Mouse (Mus musculus): ENCODE data around the gene Cldn14. TPM values are rescaled to one million over a fixed set of nuclear protein-coding genes. Genes with fewer than 3 reads are reported as not detected.
"Not testable (repeated sequence)": the region's sequence is repeated elsewhere in the genome, so short reads cannot be mapped to it uniquely, and the experiment has no call there.

Cldn14 gene
- polyA plus RNA-seq, 1 experiment from 2014 or later, result 0.12 TPM

DNA sequence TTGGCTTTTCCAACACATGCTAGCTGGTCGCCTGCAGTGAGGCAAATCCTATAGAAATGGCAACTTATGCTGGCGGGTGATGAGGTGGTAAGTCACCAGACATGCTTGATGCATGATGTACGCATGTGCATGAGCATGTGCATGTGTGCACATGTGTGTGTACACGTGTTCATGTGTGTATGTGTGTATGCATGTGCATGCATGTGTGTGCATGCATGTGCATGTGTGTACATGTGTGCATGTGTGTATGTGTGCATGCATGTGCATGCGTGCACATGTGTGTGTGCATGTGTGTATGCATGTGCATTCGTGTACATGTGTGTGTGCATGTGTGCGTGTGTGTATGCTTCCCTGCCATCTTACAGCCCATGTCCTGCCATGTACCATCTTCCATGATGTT lies 28.6 kb upstream of the Cldn14 start:
- Histone ChIP-seq H3K9ac (replicated peaks; ENCODE audit: low read length) (no peak overlapping the region), H3K4me2 (replicated peaks; ENCODE audit: low read depth, low read length) (no peak overlapping the region), H3K27me3 (ENCODE audit: insufficient read depth, low read length) (0 out of 2 replicates have a peak, but pooled peaks cover 3% of the 10 kb centered on the region), H3K4me3 (ENCODE audit: low read length) (no peak overlapping the region), H3K36me3 (ENCODE audit: insufficient read depth, low read length) (no peaks in the 10 kb centered on the region), H3K9me3 (ENCODE audit: low read length) (no peaks in the 10 kb centered on the region), H3K27ac (ENCODE audit: low read length) (no peak overlapping the region), H3K4me1 (ENCODE audit: insufficient read depth, low read length) (peaks cover 13% of the 10 kb centered on the region)
- WGBS, result 90% methylated on average over 7 of the region's 7 CpGs
- ATAC-seq (ENCODE audit: low FRiP score, low TSS enrichment), result no peak

DNA sequence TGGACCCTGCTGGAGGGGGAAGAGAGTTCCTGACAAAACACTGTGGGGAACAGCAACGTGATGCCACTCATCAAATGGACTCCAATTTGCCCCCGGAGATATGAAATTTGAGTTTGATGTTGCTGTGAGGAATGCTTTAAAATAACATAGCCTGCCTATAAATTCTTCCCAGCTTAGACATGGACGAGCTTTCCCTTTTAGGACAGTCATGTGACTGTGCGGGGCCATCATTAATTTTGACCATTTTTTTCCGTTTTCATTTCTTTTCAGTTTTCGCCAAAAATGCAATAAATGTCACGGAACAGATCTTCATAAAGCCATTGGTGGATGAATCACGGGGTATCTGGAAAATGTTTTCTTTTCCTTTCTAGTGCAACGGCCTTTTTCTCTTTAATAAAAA lies 25.5 kb upstream of the Cldn14 start:
- Histone ChIP-seq H3K4me3 (ENCODE audit: low read length) (no peak overlapping the region), H3K9me3 (ENCODE audit: low read length) (no peaks in the 10 kb centered on the region), H3K27ac (ENCODE audit: low read length) (no peak overlapping the region), H3K27me3 (ENCODE audit: insufficient read depth, low read length) (no peaks in the 10 kb centered on the region), H3K4me2 (replicated peaks; ENCODE audit: low read depth, low read length) (no peak overlapping the region), H3K4me1 (ENCODE audit: insufficient read depth, low read length) (no peaks in the 10 kb centered on the region), H3K36me3 (ENCODE audit: insufficient read depth, low read length) (no peaks in the 10 kb centered on the region), H3K9ac (replicated peaks; ENCODE audit: low read length) (no peak overlapping the region)
- 60% methylated on average over 9 of the region's 9 CpGs for WGBS
- no peak for ATAC-seq (ENCODE audit: low FRiP score, low TSS enrichment)

DNA sequence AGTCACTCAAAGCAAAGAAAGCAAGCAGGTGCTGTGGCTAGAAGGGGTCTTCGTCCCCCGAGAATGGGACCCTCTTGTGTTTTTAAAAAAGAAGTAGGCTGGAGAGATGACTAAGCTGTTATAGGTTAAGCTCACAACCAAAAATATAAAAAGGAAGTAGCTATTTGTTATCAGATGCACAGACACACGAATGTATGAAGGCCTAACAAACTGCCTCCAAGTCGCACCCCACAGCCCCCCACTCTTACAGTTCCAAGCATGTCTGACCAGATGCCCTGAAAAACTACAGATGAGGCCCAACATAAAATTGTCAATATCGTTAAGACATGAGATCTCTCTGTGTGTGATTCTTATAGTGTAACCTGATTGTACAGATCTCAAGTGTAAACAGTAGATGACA lies 23.6 kb upstream of the Cldn14 start:
- no peak overlapping the region for H3K4me2 ChIP-seq (replicated peaks; ENCODE audit: low read depth, low read length)
- no peaks in the 10 kb centered on the region for H3K36me3 ChIP-seq (ENCODE audit: insufficient read depth, low read length)
- H3K27ac ChIP-seq (ENCODE audit: low read length), result no peak overlapping the region
- no peak overlapping the region for H3K9ac ChIP-seq (replicated peaks; ENCODE audit: low read length)
- H3K4me3 ChIP-seq (ENCODE audit: low read length), result no peak overlapping the region
- WGBS, result 82% methylated on average over 5 of the region's 5 CpGs
- no peaks in the 10 kb centered on the region for H3K9me3 ChIP-seq (ENCODE audit: low read length)
- no peaks in the 10 kb centered on the region for H3K27me3 ChIP-seq (ENCODE audit: insufficient read depth, low read length)
- ATAC-seq (ENCODE audit: low FRiP score, low TSS enrichment), result no peak
- no peaks in the 10 kb centered on the region for H3K4me1 ChIP-seq (ENCODE audit: insufficient read depth, low read length)

DNA sequence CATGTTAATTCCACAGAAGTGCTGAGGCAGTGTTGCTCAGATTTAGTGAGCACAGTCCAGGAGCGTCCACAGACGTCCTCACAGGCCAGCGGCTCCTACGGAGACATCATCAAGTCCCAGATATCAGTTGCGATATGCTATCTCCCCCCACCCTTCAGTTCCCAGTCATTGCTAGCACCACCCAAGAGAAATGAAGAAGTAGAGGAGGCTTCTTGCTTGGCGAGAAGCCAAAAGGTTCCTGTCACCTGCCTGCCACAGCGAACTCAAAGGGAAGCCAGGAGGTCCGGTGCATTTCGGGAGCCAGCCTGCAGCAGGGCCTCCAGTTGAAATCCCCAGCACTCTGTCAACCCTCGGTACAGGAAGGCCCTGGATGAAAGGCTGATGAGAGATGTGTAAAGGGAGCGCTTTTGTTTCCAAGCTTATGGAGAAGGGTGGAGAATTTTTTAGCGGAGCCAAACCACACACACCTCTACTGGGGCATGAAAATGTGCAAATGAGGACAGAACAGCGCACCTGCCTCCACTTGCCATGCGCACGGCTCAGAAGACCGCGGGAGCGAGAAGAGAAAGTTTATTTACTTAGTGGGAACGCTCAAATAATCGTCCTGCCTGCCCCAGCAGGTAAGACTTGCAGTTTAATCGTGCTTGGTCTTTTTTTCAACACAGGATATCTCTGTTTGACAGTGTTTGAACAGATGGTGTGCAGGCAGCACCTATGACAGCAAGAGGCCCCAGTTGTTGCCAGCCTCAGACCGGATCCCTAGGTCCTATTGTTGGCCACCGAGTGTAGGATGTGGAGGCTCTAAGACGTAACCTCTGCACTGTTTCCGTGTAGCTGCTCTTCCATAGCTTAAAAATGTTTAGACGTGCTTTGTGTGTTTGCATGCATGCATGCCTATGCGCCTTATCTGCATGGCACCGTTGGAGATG lies 15.0 kb upstream of the Cldn14 start:
- Histone ChIP-seq H3K4me2 (replicated peaks; ENCODE audit: low read depth, low read length) (no peak overlapping the region), H3K36me3 (ENCODE audit: insufficient read depth, low read length) (no peaks in the 10 kb centered on the region), H3K27me3 (ENCODE audit: insufficient read depth, low read length) (no peaks in the 10 kb centered on the region), H3K4me1 (ENCODE audit: insufficient read depth, low read length) (no peaks in the 10 kb centered on the region), H3K4me3 (ENCODE audit: low read length) (no peak overlapping the region), H3K27ac (ENCODE audit: low read length) (no peak overlapping the region), H3K9ac (replicated peaks; ENCODE audit: low read length) (no peak overlapping the region), H3K9me3 (ENCODE audit: low read length) (peaks cover 7% of the 10 kb centered on the region)
- WGBS, result 72% methylated on average over 28 of the region's 28 CpGs
- ATAC-seq (ENCODE audit: low FRiP score, low TSS enrichment), result no peak

DNA sequence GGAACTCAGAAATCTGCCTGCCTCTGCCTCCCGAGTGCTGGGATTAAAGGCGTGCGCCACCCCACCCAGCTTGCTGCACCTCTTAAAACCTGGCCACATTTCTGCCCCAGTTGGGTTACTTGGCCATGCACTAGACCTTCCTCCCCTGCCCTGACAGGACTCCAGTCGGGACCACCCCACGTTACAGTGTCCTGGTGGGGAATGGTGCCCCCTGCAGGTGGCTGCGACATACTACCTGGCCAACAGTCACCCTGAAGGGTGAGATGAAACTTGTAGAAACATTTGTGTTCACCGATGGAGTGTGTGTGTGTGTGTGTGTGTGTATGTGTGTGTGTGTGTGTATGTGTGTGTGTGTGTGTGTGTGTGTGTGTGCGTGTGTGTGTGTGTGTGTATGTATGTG lies 11.1 kb upstream of the Cldn14 start:
- not testable (repeated sequence) for H3K27me3 ChIP-seq (ENCODE audit: insufficient read depth, low read length); H3K9ac ChIP-seq (replicated peaks; ENCODE audit: low read length); H3K4me2 ChIP-seq (replicated peaks; ENCODE audit: low read depth, low read length); H3K4me1 ChIP-seq (ENCODE audit: insufficient read depth, low read length); H3K4me3 ChIP-seq (ENCODE audit: low read length); H3K9me3 ChIP-seq (ENCODE audit: low read length); H3K36me3 ChIP-seq (ENCODE audit: insufficient read depth, low read length); ATAC-seq (ENCODE audit: low FRiP score, low TSS enrichment); H3K27ac ChIP-seq (ENCODE audit: low read length)
- WGBS, result 69% methylated on average over 8 of the region's 8 CpGs

DNA sequence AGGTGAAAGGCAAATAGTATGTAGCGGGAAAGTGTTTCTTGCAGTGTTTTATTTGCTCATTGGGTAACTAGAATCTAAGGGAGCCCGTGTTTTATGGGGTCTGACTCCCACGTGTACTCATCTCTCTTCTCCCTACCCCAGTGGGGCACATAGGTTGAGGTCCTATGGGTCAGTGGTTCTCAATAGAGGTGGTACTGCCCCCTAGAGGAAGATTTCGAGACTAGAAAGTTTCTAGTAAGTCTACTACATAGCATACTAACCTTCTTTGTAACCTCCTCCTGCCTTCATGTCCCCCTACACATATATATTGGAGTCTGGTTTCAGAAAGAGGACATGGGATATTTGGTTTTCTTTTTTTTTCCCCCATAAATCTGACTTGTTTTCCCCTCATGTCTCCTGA lies 9.3 kb upstream of the Cldn14 start:
- no peak overlapping the region for H3K9ac ChIP-seq (replicated peaks; ENCODE audit: low read length)
- H3K9me3 ChIP-seq (ENCODE audit: low read length), result no peaks in the 10 kb centered on the region
- WGBS, result 51% methylated on average over 4 of the region's 4 CpGs
- H3K36me3 ChIP-seq (ENCODE audit: insufficient read depth, low read length), result no peaks in the 10 kb centered on the region
- no peak overlapping the region for H3K4me3 ChIP-seq (ENCODE audit: low read length)
- H3K27me3 ChIP-seq (ENCODE audit: insufficient read depth, low read length), result no peaks in the 10 kb centered on the region
- no peak for ATAC-seq (ENCODE audit: low FRiP score, low TSS enrichment)
- no peaks in the 10 kb centered on the region for H3K4me1 ChIP-seq (ENCODE audit: insufficient read depth, low read length)
- H3K4me2 ChIP-seq (replicated peaks; ENCODE audit: low read depth, low read length), result no peak overlapping the region
- no peak overlapping the region for H3K27ac ChIP-seq (ENCODE audit: low read length)

DNA sequence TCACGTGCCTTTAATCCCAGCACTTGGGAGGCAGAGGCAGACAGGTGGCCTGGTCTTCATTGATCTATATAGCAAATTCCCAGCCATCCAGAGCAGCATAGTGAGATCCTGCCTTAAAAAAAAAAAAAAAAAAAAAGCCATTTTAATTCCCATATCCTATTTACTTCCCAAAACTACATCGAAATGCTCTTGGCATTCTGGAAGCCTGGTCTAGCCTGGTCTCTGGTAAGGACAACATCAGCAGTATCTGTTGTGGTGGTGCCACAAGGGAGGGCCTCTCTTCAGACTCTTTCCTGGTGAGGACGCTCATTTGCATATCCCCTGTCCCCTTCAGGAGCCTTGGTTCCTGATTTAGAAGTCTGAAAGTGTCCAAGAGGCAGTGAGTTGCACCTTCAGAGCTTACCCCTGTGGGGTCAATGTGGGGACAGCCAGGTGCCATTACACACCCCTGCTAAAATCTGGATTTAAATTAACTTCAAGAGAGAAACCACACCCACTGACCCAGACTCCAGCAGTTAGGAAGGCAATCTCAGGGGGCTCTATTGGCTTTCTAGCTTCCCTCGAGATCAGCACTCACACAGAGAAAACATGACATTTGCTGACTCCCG lies 6.0 kb upstream of the Cldn14 start:
- 88% methylated on average over 5 of the region's 5 CpGs for WGBS
- no peak overlapping the region for H3K9ac ChIP-seq (replicated peaks; ENCODE audit: low read length)
- no peaks in the 10 kb centered on the region for H3K36me3 ChIP-seq (ENCODE audit: insufficient read depth, low read length)

DNA sequence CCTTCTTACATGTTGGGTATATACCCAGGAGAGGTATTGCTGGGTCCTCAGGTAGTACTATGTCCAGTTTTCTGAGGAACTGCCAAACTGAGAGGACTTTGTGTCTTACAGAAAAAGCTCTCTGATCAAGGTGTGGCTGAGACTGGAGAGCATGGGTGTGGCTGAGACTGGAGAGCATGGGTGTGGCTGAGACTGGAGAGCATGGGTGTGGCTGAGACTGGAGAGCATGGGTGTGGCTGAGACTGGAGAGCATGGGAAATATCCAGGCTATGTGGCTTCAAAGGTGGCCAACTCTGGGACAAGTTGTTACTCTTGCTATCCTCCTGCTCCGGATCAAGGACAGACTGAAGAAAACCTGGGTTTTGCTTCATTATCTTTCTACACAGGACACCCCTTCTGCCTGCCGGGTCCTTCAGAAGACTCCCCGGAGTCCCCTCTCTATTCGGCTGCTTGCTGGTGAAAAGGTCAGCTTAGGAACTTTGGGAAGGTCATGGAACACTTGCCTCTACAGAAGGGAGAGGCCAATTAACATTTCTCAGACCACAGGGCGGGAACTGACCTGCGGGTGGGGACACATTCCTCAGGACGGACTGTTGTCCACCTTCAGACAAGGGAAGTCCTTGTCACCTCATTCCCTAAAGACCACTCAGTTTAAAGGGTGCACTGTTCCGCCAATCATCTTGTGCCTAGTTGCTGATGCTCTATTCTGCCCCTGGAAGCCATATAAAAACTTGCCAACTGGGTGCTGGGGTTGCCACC lies 4.9 kb upstream of the Cldn14 start:
- WGBS, result 78% methylated on average over 8 of the region's 8 CpGs
- not testable (repeated sequence) for ATAC-seq (ENCODE audit: low FRiP score, low TSS enrichment); H3K27ac ChIP-seq (ENCODE audit: low read length); H3K9me3 ChIP-seq (ENCODE audit: low read length); H3K4me1 ChIP-seq (ENCODE audit: insufficient read depth, low read length); H3K27me3 ChIP-seq (ENCODE audit: insufficient read depth, low read length); H3K9ac ChIP-seq (replicated peaks; ENCODE audit: low read length); H3K4me3 ChIP-seq (ENCODE audit: low read length); H3K4me2 ChIP-seq (replicated peaks; ENCODE audit: low read depth, low read length); H3K36me3 ChIP-seq (ENCODE audit: insufficient read depth, low read length)

More for the DNA sequence above, 6.0 kb upstream of the Cldn14 start:
- ATAC-seq (ENCODE audit: low FRiP score, low TSS enrichment), result no peak
- Histone ChIP-seq H3K27me3 (ENCODE audit: insufficient read depth, low read length) (0 out of 2 replicates have a peak, but pooled peaks cover 2% of the 10 kb centered on the region), H3K27ac (ENCODE audit: low read length) (no peak overlapping the region), H3K4me3 (ENCODE audit: low read length) (no peak overlapping the region), H3K9me3 (ENCODE audit: low read length) (no peaks in the 10 kb centered on the region), H3K4me1 (ENCODE audit: insufficient read depth, low read length) (no peaks in the 10 kb centered on the region), H3K4me2 (replicated peaks; ENCODE audit: low read depth, low read length) (no peak overlapping the region)

DNA sequence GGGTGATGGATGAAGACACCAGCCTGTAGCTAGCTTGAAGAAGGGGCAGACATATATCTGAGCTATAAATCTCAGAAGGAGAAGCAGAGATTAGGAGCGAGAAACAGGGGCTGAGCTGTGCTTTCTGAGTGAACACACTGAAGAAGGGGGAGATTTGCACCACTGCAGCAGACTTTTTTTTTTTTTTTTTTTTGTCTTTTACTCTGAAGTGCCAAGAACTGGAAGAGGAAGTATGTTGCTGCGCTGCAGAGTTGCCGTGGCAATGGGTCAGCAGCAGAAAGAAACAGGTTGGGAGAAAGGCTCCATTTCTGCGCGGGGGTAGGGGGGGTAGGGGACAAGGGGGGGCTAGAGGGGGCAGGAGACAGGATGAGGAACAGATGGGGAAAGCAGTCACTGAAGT lies 2.6 kb upstream of the Cldn14 start:
- Histone ChIP-seq H3K9me3 (ENCODE audit: low read length) (no peaks in the 10 kb centered on the region), H3K4me2 (replicated peaks; ENCODE audit: low read depth, low read length) (no peak overlapping the region), H3K27me3 (ENCODE audit: insufficient read depth, low read length) (0 out of 2 replicates have a peak, but pooled peaks cover 3% of the 10 kb centered on the region), H3K4me1 (ENCODE audit: insufficient read depth, low read length) (peaks cover 16% of the 10 kb centered on the region), H3K4me3 (ENCODE audit: low read length) (no peak overlapping the region), H3K27ac (ENCODE audit: low read length) (no peak overlapping the region), H3K9ac (replicated peaks; ENCODE audit: low read length) (no peak overlapping the region), H3K36me3 (ENCODE audit: insufficient read depth, low read length) (no peaks in the 10 kb centered on the region)
- 2% methylated on average over 5 of the region's 5 CpGs for WGBS
- ATAC-seq (ENCODE audit: low FRiP score, low TSS enrichment), result no peak
